Mouse (Mus musculus) stomach, embryonic 16.5 days (tissue): ENCODE measurements around the gene Ncf1. TPM values are rescaled to one million over a fixed set of nuclear protein-coding genes. Genes with fewer than 3 reads are reported as not detected.
A peak's percentile ranks its signal among the peaks of the same experiment; 100 is the strongest.

Source experiments
- ATAC-seq: fragments of 200-750 bp; cut with Nextera tagmentation; 2 replicates; pipeline ENCODE4 v1.8.0; 2017; ENCODE audit warnings: moderate number of reproducible peaks, moderate TSS enrichment; ENCODE audit not compliant: insufficient read depth, low FRiP score
- H3K27ac ChIP-seq: fragments of 300-500 bp; sonication (generic); 2 replicates; pipeline ENCODE4 v1.5.1; 2014; ENCODE audit warnings: low read length
- H3K27me3 ChIP-seq: fragments of 300-500 bp; sonication (generic); 2 replicates; pipeline ENCODE4 v1.6.1; 2014; ENCODE audit warnings: low read length, control low read depth, mixed read lengths; ENCODE audit not compliant: control insufficient read depth, insufficient read depth
- H3K36me3 ChIP-seq: fragments of 300-500 bp; sonication (generic); 2 replicates; pipeline ENCODE4 v1.6.1; 2014; ENCODE audit warnings: low read length; ENCODE audit not compliant: control insufficient read depth, insufficient read depth
- H3K4me1 ChIP-seq: fragments of 300-500 bp; sonication (generic); 2 replicates; pipeline ENCODE4 v1.6.1; 2014; ENCODE audit warnings: low read length, control low read depth, mixed read lengths; ENCODE audit not compliant: control insufficient read depth, insufficient read depth
- H3K4me2 ChIP-seq: fragments of 300-500 bp; sonication (generic); 2 replicates; pipeline ENCODE4 v1.6.1; 2014; ENCODE audit warnings: low read depth, low read length, mixed read lengths
- H3K4me3 ChIP-seq: fragments of 300-500 bp; sonication (generic); replicated peaks from 2 replicates; pipeline ENCODE4 v1.5.1; 2014; ENCODE audit warnings: mild to moderate bottlenecking, low read length
- H3K9ac ChIP-seq: fragments of 300-500 bp; sonication (generic); 2 replicates; pipeline ENCODE4 v1.6.1; 2014; ENCODE audit warnings: low read length
- H3K9me3 ChIP-seq: fragments of 300-500 bp; sonication (generic); replicated peaks from 2 replicates; pipeline ENCODE4 v1.6.1; 2016; ENCODE audit warnings: low read length, control low read depth; ENCODE audit not compliant: control insufficient read depth
- WGBS: fragments of 180-500 bp; shearing (Covaris S2); extraction: QIAGEN DNeasy Blood & Tissue Kit; methylation state at CpG from one replicate; pipeline ENCODE4 v1.1.7; 2014; 5-methylcytosine and 5-hydroxymethylcytosine counted together
- polyA plus RNA-seq: library from polyadenylated mRNA; unstranded; fragments of >200 nt; fragmentation: Nextera tagmentation; extraction: Ambion mirVana; gene quantifications from 2 replicates; pipeline ENCODE4 v1.2.1, GENCODE M21; 2015

The Ncf1 gene
- polyA plus RNA-seq, 1 experiment from 2014 or later: 8.2 TPM

DNA sequence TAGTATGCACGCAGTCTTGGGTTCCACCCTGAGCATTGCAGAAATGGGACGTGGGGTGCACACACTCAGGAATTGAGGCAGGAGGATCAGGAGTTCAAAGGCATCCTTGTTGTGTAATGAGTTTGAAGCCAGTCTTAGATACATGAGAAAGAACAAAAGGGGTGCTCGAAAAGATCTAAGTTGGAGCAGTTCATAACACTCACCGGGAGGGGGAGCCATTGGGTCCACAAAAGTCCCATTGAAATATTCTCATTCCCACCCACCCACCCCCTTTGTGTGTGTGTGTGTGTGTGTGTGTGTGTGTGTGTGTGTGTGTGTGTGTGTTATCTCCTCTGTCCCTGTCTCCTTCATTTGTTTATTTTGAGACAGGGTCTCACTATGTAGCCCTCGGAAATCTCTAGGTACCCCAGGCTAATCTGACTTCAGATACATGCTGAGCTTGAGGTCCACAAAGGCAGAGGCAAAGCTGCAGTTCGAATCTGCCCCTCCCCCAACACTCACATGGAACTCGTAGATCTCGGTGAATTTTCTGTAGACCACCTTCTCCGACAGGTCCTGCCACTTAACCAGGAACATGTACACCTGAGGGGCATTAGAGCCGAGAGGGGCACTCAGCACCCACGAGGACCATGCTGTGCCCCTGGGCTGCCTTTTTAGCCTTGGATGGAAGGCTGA, 1.7 kb downstream of the Ncf1 start:
- H3K27ac ChIP-seq: no peak overlapping the region
- H3K36me3 ChIP-seq: no peaks in the 10 kb centered on the region
- H3K4me2 ChIP-seq: no peak overlapping the region
- no peaks in the 10 kb centered on the region for H3K9me3 ChIP-seq
- H3K27me3 ChIP-seq: no peaks in the 10 kb centered on the region
- 0 out of 2 replicates have a peak overlapping the region, but pooled peaks have one; percentile 10 for H3K9ac ChIP-seq
- 37% methylated on average over 11 of the region's 11 CpGs for WGBS
- peaks cover 8% of the 10 kb centered on the region for H3K4me1 ChIP-seq
- ATAC-seq: no peak
- H3K4me3 ChIP-seq: 0 out of 2 replicates have a peak overlapping the region, but pooled peaks have one; percentile 3

DNA sequence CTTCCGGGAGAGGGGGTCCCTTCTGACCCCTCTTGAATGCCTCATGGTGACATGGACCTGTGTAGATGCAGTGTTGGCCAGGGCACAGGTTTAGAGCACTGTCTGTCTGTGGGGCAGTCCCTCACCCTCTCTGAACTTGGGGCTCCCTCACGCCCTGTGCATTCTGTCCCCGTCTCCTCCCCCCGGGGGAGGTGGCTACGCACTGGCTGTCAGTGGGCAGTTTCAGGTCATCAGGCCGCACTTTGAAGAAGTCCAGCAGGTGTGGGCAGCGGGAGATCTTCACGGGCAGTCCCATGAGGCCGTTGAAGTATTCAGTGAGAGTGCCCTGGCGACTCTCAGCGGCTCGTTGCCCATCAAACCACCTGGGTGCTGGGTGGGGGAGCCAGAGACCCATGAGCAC, 2.5 kb downstream of the Ncf1 start:
- Histone ChIP-seq H3K4me3 (no peak overlapping the region), H3K9me3 (no peaks in the 10 kb centered on the region), H3K9ac (peak overlapping the region; percentile 10; the same call in 1 of the 2 replicates), H3K4me2 (no peak overlapping the region), H3K4me1 (peaks cover 2% of the 10 kb centered on the region; the same call in 1 of the 2 replicates), H3K27me3 (peaks cover 5% of the 10 kb centered on the region; the same call in 1 of the 2 replicates), H3K27ac (no peak overlapping the region), H3K36me3 (no peaks in the 10 kb centered on the region)
- ATAC-seq: no peak
- WGBS: 50% methylated on average over 12 of the region's 12 CpGs

DNA sequence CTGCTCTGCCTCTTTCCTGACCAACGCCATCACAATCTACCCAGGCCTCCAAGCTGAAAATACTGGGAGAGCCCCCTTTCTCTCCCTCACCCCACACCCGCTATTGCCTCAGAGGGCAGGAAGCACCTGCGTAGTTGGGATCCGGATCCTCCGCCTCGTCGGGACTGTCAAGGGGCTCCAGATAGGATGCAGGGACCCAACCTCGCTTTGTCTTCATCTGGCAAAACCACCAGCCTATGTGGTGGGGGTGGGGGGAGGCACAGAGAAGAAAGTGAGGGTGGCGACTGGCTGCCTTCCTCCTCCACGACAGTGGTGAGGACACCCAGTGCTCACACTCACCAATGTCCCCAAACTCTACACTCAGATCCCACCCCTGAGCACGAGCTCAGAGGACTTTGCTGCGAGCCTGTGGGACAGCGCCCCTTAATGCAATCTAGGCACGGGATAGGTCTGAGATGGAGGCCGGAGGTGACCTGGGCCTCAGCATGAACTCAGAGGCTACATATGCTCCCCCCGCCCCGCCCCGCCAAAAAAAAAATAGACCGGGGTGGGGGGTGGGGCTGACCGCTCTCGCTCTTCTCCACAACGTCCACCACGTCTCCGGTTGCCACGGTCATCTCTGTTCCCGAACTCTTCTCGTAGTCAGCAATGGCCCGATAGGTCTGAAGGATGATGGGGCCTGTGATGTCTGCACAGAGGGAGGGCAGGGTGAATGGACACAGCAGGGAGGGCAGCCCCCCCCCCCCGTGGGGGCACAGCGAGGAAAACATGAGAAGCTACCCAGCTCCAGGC, 4.1 kb downstream of the Ncf1 start:
- 74% methylated on average over 30 of the region's 30 CpGs for WGBS
- no peak overlapping the region; the same call in 1 of the 2 replicates for H3K4me2 ChIP-seq
- no peaks in the 10 kb centered on the region for H3K9me3 ChIP-seq
- no peaks in the 10 kb centered on the region for H3K36me3 ChIP-seq
- ATAC-seq: no peak
- no peak overlapping the region for H3K9ac ChIP-seq
- no peak overlapping the region for H3K4me3 ChIP-seq
- no peak overlapping the region for H3K27ac ChIP-seq
- H3K27me3 ChIP-seq: peaks cover 5% of the 10 kb centered on the region; the same call in 1 of the 2 replicates
- H3K4me1 ChIP-seq: peaks cover 8% of the 10 kb centered on the region; the same call in 1 of the 2 replicates

DNA sequence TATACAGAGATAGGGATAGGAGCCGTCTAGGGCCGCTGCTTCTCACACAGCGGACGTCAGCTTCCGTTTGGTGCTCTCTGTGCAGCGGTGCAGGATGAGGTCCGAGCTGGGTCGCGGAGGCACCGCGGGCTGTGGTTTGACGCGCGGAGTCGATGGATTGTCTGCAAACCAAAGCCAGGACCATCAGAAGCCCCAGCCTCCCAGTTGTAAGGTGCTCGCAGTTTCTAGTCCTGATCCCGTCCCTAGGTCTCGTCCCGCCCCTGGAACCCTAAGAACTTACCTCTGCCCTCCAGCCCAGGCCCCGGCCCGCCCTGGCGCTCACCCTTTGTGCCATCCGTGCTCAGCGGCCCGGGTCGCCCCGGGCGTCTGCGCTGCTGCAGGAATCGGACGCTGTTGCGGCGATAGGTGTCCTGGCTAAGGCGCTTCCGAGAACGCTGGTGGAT, 7.7 kb downstream of the Ncf1 start:
- ATAC-seq: no peak
- Histone ChIP-seq H3K27me3 (peaks cover 5% of the 10 kb centered on the region; the same call in 1 of the 2 replicates), H3K4me1 (peaks cover 8% of the 10 kb centered on the region; the same call in 1 of the 2 replicates), H3K4me2 (peak overlapping the region; percentile 65), H3K27ac (no peak overlapping the region), H3K9me3 (no peaks in the 10 kb centered on the region), H3K36me3 (0 out of 2 replicates have a peak, but pooled peaks cover under 1% of the 10 kb centered on the region), H3K9ac (peak overlapping the region; percentile 70), H3K4me3 (peak overlapping the region; percentile 32)
- WGBS: 5% methylated on average over 36 of the region's 36 CpGs

DNA sequence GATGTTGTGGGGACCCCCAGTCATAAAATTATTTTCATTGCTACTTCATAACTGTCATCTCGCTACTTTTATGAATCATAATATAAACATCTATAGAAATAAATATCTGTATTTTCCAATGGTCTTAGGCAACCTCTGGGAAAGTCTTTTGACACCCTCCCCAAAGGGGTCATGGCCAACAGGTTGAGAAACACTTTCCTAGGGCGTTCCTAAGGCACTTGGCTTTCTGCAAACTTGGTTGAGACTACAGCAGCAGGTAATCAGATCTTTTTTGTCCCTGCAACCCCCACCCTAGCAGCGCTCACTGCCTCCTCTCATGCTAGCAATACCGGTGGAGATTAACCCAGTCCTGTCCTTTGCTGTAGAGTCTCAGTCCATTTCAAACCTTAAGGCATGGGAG, 8.1 kb downstream of the Ncf1 start:
- WGBS: 32% methylated on average over 4 of the region's 4 CpGs
- Histone ChIP-seq H3K9ac (no peak overlapping the region), H3K4me1 (peaks cover 8% of the 10 kb centered on the region; the same call in 1 of the 2 replicates), H3K36me3 (peaks cover 4% of the 10 kb centered on the region; the same call in 1 of the 2 replicates), H3K4me3 (0 out of 2 replicates have a peak overlapping the region, but pooled peaks have one; percentile 32), H3K4me2 (peak overlapping the region; percentile 65), H3K27me3 (peaks cover 5% of the 10 kb centered on the region; the same call in 1 of the 2 replicates), H3K9me3 (no peaks in the 10 kb centered on the region), H3K27ac (no peak overlapping the region)
- ATAC-seq: no peak

DNA sequence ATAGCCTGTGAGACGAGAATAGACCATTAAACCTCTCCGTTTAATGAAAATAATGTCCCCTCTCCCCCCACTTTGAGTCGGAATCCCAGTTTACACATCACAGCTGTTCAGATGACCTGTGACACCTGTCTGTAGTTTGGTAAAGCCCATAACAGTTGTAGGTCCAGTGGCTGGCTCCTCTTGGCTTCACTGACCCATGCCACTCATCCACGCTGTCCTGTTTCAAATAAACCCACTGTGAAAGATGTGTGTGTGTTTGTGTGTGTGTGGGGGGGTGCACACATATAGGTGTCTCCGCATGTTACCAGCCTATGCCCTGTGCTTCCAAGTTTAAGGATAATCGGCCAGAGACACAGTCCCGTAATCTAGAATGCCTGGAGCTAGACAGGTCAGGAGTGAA, 11.5 kb downstream of the Ncf1 start:
- no peak for ATAC-seq
- peaks cover 4% of the 10 kb centered on the region; the same call in 1 of the 2 replicates for H3K36me3 ChIP-seq
- H3K27ac ChIP-seq: no peak overlapping the region
- peaks cover 8% of the 10 kb centered on the region; the same call in 1 of the 2 replicates for H3K4me1 ChIP-seq
- peaks cover 5% of the 10 kb centered on the region; the same call in 1 of the 2 replicates for H3K27me3 ChIP-seq
- 78% methylated on average over 7 of the region's 7 CpGs for WGBS
- H3K9ac ChIP-seq: no peak overlapping the region
- no peak overlapping the region for H3K4me2 ChIP-seq
- H3K4me3 ChIP-seq: no peak overlapping the region
- H3K9me3 ChIP-seq: no peaks in the 10 kb centered on the region

DNA sequence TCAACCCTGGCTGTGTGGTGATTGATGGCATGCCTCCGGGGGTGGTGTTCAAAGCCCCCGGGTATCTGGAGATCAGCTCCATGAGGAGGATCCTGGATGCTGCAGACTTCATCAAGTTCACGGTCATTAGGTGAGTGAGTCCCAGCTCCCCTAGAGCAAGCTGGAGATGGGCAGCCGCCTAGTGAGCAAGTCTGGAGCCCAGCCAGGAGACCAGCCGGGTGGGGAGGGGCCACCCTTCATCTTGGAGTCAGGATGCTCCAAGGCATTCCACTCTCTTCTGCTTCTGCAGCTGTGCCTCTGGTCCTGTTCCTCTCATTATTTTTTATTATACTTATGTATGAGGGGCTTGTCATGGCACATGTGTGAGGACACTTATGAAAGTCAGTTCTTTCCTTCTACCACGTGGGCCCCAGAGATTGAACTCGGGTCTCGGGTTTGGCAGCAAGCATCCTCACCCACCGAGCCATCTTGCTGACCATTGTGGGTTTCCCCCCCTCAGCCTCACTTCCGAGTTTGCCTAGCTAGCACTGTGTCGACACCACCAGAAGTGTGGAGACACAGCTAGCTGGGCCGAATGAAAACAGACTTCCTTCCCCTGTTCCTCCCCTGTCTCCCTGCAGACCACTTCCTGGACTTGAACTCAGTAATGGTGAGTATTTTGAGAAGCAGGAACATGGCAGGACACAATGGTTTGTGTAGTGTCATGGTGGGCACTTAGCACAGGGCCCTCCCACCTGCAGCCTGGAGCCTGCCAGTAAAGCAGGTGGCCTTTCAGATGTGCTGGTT, 15.2 kb downstream of the Ncf1 start:
- H3K27ac ChIP-seq: no peak overlapping the region
- H3K9me3 ChIP-seq: no peaks in the 10 kb centered on the region
- peaks cover 4% of the 10 kb centered on the region; the same call in 1 of the 2 replicates for H3K36me3 ChIP-seq
- peaks cover 7% of the 10 kb centered on the region for H3K4me1 ChIP-seq
- H3K27me3 ChIP-seq: no peaks in the 10 kb centered on the region
- no peak for ATAC-seq
- WGBS: 61% methylated on average over 12 of the region's 12 CpGs
- H3K9ac ChIP-seq: no peak overlapping the region
- H3K4me3 ChIP-seq: no peak overlapping the region
- H3K4me2 ChIP-seq: no peak overlapping the region

DNA sequence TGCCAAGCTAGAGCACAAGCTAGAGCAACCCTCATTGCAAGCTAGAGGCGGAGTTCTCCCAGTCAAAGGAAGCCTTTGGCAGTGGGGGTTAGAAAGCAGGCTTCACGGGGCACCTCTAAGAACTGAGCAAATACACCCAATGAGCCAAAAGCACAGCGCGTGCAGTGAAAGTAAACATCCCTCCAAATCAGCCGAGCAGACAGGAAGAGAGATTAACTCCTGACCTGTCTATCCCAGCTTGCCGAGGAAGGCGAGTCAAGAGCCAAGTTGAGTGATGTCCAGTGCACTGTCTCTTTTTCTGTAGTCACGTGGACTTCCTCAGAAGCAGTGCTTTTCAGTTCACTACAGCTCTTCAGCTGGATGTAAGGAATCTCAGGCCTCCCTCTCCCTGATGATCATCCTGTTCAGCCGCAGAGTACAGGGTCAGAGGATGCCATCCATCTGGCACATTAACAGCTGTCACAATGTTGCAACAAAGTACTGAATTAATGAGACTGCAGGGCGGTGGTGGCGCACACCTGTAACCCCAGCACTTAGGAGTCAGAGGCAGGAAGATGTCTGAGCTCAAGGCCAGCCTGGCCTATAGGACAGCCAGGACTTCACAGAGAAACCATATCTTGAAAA, 19.4 kb downstream of the Ncf1 start:
- Histone ChIP-seq H3K4me1 (peaks cover 7% of the 10 kb centered on the region), H3K4me2 (no peak overlapping the region), H3K27me3 (no peaks in the 10 kb centered on the region), H3K27ac (no peak overlapping the region), H3K4me3 (no peak overlapping the region), H3K9me3 (no peaks in the 10 kb centered on the region), H3K9ac (no peak overlapping the region), H3K36me3 (no peaks in the 10 kb centered on the region)
- 10% methylated on average over 11 of the region's 11 CpGs for WGBS
- ATAC-seq: peak; percentile 60; the same call in 1 of the 2 replicates
